Mouse (Mus musculus) midbrain, embryonic 15.5 days (tissue): ENCODE measurements around the gene Anxa2. TPM values are rescaled to one million over a fixed set of nuclear protein-coding genes. Genes with fewer than 3 reads are reported as not detected.

Experiments used
- ATAC-seq: fragments of 200-750 bp; cut with Nextera tagmentation; replicated peaks from 2 replicates; pipeline ENCODE4 v1.8.0; 2017; ENCODE audit warnings: moderate TSS enrichment
- H3K27ac ChIP-seq: fragments of 300-500 bp; sonication (generic); 2 replicates; pipeline ENCODE4 v1.5.1; 2015; ENCODE audit warnings: mild to moderate bottlenecking, inconsistent platforms
- H3K27me3 ChIP-seq: fragments of 300-500 bp; sonication (generic); replicated peaks from 2 replicates; pipeline ENCODE4 v1.6.1; 2015; ENCODE audit warnings: inconsistent platforms
- H3K36me3 ChIP-seq: fragments of 300-500 bp; sonication (generic); replicated peaks from 2 replicates; pipeline ENCODE4 v1.6.1; 2015; ENCODE audit warnings: inconsistent platforms
- H3K4me1 ChIP-seq: fragments of 300-500 bp; sonication (generic); 2 replicates; pipeline ENCODE4 v1.6.1; 2015; ENCODE audit warnings: inconsistent platforms
- H3K4me2 ChIP-seq: fragments of 300-500 bp; sonication (generic); 2 replicates; pipeline ENCODE4 v1.6.1; 2015; ENCODE audit warnings: inconsistent platforms, mild to moderate bottlenecking, moderate library complexity
- H3K4me3 ChIP-seq: fragments of 300-500 bp; sonication (generic); 2 replicates; pipeline ENCODE4 v1.5.1; 2015; ENCODE audit warnings: mild to moderate bottlenecking, inconsistent platforms
- H3K9ac ChIP-seq: fragments of 300-500 bp; sonication (generic); 2 replicates; pipeline ENCODE4 v1.6.1; 2015; ENCODE audit warnings: mild to moderate bottlenecking, inconsistent platforms
- H3K9me3 ChIP-seq: fragments of 300-500 bp; sonication (generic); 2 replicates; pipeline ENCODE4 v1.6.1; 2016; ENCODE audit warnings: inconsistent platforms
- WGBS: fragments of 180-500 bp; shearing (Covaris S2); methylation state at CpG from one replicate; pipeline ENCODE4 v1.1.7; 2015; ENCODE audit warnings: mixed read lengths; 5-methylcytosine and 5-hydroxymethylcytosine counted together
- polyA plus RNA-seq: library from polyadenylated mRNA; unstranded; fragments of >200 nt; fragmentation: Nextera tagmentation; extraction: Ambion mirVana; gene quantifications from 2 replicates; pipeline ENCODE4 v1.2.1, GENCODE M21; 2015

The Anxa2 gene
- polyA plus RNA-seq, 1 experiment from 2014 or later, result 123 TPM

- Histone ChIP-seq H3K4me3 (no peak overlapping the region), H3K9me3 (no peaks in the 10 kb centered on the region), H3K9ac (no peak overlapping the region), H3K4me2 (peak overlapping the region; percentile 21), H3K27me3 (no peaks in the 10 kb centered on the region; the same call in 1 of the 2 replicates), H3K27ac (no peak overlapping the region), H3K4me1 (peaks cover 11% of the 10 kb centered on the region), H3K36me3 (no peaks in the 10 kb centered on the region)
- WGBS, result 22% methylated on average over 8 of the region's 8 CpGs
- 0 out of 2 replicates have a peak, but pooled peaks have one; percentile 17 for ATAC-seq
Observed at GRCm38 (mm10) chr9:69488510-69488909, 35.1 kb downstream of the Anxa2 start.

DNA sequence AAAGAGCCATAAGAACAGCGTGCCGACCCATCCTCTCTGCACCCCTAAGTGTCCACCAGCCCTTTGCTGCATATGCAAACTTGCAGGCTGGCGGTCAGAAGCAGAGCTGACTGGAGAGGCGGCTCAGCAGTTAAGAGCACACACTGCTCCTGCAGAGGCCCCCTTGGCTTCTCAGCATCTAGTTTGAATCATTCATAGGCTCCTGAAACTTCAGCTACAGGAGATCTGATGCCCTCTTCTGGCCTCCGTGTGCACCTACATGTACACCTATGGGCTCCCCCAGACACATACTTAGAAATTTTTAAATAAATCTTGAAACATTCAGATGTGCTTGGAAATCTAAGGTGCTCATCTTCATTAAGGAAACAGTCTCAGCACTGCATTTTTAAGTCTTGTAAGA is 35.6 kb downstream of the Anxa2 start:
- peak; percentile 33; the same call in 1 of the 2 replicates for ATAC-seq

GRCm38 (mm10) chr9:69492809-69493208 is 39.4 kb downstream of the Anxa2 start:
- over 99% methylated on average over 6 of the region's 6 CpGs for WGBS
- no peaks in the 10 kb centered on the region for H3K27me3 ChIP-seq
- no peak overlapping the region for H3K4me2 ChIP-seq
- H3K9me3 ChIP-seq, result no peaks in the 10 kb centered on the region
- H3K27ac ChIP-seq, result no peak overlapping the region
- H3K9ac ChIP-seq, result no peak overlapping the region
- no peaks in the 10 kb centered on the region for H3K36me3 ChIP-seq
- H3K4me3 ChIP-seq, result no peak overlapping the region
- H3K4me1 ChIP-seq, result peaks cover 7% of the 10 kb centered on the region
- no peak for ATAC-seq

More for the DNA sequence above, 35.6 kb downstream of the Anxa2 start:
- Histone ChIP-seq H3K36me3 (no peaks in the 10 kb centered on the region), H3K9me3 (no peaks in the 10 kb centered on the region), H3K27ac (no peak overlapping the region), H3K4me1 (peaks cover 8% of the 10 kb centered on the region), H3K9ac (no peak overlapping the region), H3K4me2 (peak overlapping the region; percentile 21), H3K4me3 (no peak overlapping the region), H3K27me3 (no peaks in the 10 kb centered on the region; the same call in 1 of the 2 replicates)
- 8% methylated on average over 5 of the region's 5 CpGs for WGBS

DNA sequence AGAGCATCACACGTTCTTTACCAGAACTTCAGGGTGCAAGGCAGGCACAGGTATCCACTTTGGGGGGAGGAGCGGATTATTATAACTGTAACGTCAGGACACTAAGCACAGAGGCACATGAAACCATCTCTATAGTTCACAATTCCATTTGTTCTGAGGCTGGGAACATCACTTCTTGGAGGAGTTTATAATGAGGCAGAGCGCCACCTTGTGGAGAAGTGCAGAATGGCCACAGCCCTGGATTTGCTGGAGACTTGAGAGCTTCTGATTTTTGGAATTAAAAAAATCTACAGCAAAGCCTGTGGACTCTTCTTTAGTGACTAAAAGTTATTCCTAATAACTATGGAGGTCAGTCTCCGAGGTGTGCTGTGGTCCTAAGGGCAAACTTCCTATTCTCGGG is 49.1 kb downstream of the Anxa2 start:
- H3K4me2 ChIP-seq, result no peak overlapping the region
- 0 out of 2 replicates have a peak, but pooled peaks cover 4% of the 10 kb centered on the region for H3K27me3 ChIP-seq
- H3K36me3 ChIP-seq, result no peaks in the 10 kb centered on the region
- H3K9me3 ChIP-seq, result no peaks in the 10 kb centered on the region
- no peak for ATAC-seq
- no peak overlapping the region for H3K27ac ChIP-seq
- 30% methylated on average over 6 of the region's 6 CpGs for WGBS
- no peak overlapping the region for H3K4me3 ChIP-seq
- H3K9ac ChIP-seq, result no peak overlapping the region
- peaks cover 13% of the 10 kb centered on the region for H3K4me1 ChIP-seq

- no peak for ATAC-seq
- Histone ChIP-seq H3K9ac (no peak overlapping the region), H3K4me1 (peaks cover 18% of the 10 kb centered on the region), H3K4me3 (no peak overlapping the region), H3K9me3 (no peaks in the 10 kb centered on the region), H3K27ac (no peak overlapping the region), H3K36me3 (no peaks in the 10 kb centered on the region), H3K27me3 (0 out of 2 replicates have a peak, but pooled peaks cover 4% of the 10 kb centered on the region), H3K4me2 (no peak overlapping the region)
- WGBS, result 14% methylated on average over 7 of the region's 7 CpGs
Observed at GRCm38 (mm10) chr9:69505611-69506010, 52.2 kb downstream of the Anxa2 start.

DNA sequence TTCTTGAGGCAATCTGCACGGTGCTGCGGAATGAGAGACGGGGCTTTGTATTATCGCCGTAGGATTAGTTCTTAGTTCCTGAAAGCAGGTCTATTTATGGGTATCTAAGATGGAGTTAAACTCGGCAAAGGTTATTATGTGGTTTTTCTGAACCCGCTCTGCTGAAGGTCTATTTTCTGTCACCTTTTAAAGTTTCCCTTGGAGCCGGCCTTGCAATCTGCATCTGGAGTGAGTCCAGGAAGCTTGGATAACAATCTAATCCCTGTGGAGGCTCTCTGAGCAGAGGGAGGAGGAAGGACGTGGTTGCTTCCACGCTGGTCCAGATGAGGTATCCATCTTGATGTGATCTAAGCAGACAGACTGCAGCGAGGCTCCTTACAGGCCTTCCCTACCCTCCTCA is 53.8 kb downstream of the Anxa2 start:
- Histone ChIP-seq H3K27ac (no peak overlapping the region), H3K4me2 (peak overlapping the region; percentile 25), H3K9ac (no peak overlapping the region), H3K9me3 (no peaks in the 10 kb centered on the region), H3K4me3 (no peak overlapping the region), H3K36me3 (no peaks in the 10 kb centered on the region), H3K4me1 (peaks cover 22% of the 10 kb centered on the region), H3K27me3 (0 out of 2 replicates have a peak, but pooled peaks cover 6% of the 10 kb centered on the region)
- 19% methylated on average over 11 of the region's 11 CpGs for WGBS
- no peak for ATAC-seq

DNA sequence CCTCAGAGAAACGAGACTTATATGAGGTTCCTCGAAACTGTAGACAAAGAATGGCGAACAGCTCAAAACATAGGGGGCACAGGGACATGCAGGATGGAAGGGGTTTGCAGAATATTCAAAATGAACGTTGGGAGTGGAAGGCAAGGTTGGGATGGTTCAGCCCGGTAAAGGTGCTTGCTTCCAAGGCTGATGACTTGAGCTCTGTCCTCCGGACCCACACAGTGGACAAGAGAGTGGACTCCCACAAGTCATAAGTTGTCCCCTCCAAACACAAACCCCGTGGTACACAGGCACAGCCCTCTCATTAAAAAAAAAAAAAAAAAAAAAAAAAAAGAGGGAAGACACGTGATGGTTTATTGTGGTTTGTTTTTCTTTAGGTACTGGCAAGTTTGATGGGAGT is 54.6 kb downstream of the Anxa2 start:
- ATAC-seq, result no peak
- Histone ChIP-seq H3K4me2 (no peak overlapping the region), H3K36me3 (no peaks in the 10 kb centered on the region), H3K27ac (no peak overlapping the region), H3K9ac (no peak overlapping the region), H3K4me1 (peaks cover 24% of the 10 kb centered on the region), H3K27me3 (0 out of 2 replicates have a peak, but pooled peaks cover 6% of the 10 kb centered on the region), H3K4me3 (no peak overlapping the region), H3K9me3 (no peaks in the 10 kb centered on the region)
- WGBS, result 74% methylated on average over 8 of the region's 8 CpGs

DNA sequence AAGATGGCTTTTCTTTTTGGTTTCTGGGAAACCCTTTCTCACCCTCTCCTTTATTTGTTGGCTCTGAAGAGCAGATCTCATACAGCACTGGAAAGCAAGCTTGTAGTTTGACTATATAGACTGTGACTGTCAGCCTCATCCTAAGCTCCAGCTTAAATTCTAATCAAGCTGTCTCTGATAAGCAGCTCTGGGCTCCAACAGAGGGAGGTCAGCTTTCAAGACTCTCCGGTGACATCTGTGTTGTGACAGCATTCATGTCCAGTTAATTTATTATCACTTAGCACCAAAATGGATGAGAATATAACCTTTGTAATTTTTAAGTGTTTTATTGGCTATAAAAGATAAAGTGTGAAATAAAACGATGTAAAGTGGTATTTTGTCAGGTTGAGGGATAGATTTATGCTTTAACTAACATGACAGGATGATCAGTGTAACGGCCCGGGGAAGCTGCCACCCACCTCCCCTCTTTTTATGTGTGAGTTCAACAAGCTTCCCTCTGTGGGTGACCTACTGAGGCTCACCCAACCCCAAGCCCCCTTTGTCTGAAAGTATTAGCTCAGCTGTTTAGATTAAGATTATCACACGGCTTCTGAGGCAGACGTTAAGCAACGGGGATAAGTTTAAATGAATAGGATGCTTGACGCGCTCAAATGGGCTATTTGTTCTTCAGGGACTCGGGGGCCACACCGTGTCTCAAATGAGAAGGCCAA is 58.6 kb downstream of the Anxa2 start:
- 14% methylated on average over 11 of the region's 11 CpGs for WGBS
- 0 out of 2 replicates have a peak, but pooled peaks cover 2% of the 10 kb centered on the region for H3K27me3 ChIP-seq

DNA sequence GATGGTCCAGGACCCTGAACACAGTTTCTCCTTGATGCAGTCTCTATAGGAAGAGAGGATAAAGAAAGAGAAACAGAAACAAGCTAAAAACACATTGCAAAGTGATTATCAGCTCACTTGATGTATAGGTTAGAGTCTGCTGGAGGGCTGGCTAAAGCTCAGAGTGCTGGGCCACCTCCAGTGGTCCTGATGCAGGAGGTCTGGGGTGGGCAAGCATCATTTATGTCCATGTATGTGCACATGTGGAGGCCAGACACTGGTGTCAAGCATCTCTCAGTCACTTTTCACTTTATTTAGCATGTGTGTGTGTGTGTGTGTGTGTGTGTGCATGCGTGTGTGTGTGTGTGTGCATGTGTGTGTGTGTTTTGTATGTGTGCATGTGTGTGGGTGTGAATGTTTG is 59.3 kb downstream of the Anxa2 start:
- ATAC-seq, result no peak
- H3K9ac ChIP-seq, result no peak overlapping the region
- no peak overlapping the region for H3K4me3 ChIP-seq

More for the DNA sequence above, 58.6 kb downstream of the Anxa2 start:
- Histone ChIP-seq H3K4me1 (peaks cover 16% of the 10 kb centered on the region), H3K27ac (no peak overlapping the region), H3K4me3 (no peak overlapping the region), H3K4me2 (no peak overlapping the region), H3K9ac (no peak overlapping the region), H3K36me3 (no peaks in the 10 kb centered on the region), H3K9me3 (no peaks in the 10 kb centered on the region)
- no peak for ATAC-seq

DNA sequence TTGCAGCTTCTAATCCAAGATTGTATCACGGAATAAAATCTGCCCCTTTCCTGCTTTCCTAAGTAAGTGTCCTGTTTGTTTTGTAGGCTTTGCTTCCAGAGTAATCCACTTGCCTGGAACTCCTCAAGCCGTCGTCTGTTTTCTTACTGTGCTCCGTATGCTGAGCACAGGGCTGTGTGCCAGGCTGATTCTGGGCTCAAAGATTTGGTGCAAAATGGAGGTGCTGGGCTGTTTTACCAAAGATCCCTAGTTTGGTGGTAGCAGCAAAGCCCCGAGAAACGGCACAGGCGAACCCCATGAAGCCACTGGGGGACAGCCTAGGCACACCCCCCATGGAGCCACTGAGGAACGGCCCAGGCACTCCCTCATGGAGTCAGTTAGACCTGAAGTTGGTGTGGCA is 60.8 kb downstream of the Anxa2 start:
- WGBS, result 70% methylated on average over 8 of the region's 8 CpGs
- Histone ChIP-seq H3K4me1 (peaks cover 14% of the 10 kb centered on the region), H3K27ac (no peak overlapping the region), H3K4me2 (no peak overlapping the region), H3K27me3 (0 out of 2 replicates have a peak, but pooled peaks cover 2% of the 10 kb centered on the region), H3K4me3 (no peak overlapping the region), H3K9ac (no peak overlapping the region), H3K36me3 (no peaks in the 10 kb centered on the region), H3K9me3 (no peaks in the 10 kb centered on the region)
- ATAC-seq, result no peak

More for the DNA sequence above, 59.3 kb downstream of the Anxa2 start:
- Histone ChIP-seq H3K27ac (no peak overlapping the region), H3K27me3 (0 out of 2 replicates have a peak, but pooled peaks cover 2% of the 10 kb centered on the region), H3K4me2 (no peak overlapping the region), H3K9me3 (no peaks in the 10 kb centered on the region), H3K4me1 (peaks cover 16% of the 10 kb centered on the region), H3K36me3 (no peaks in the 10 kb centered on the region)
- WGBS, result 86% methylated on average over 1 of the region's 1 CpGs

GRCm38 (mm10) chr9:69515416-69515815 is 62.0 kb downstream of the Anxa2 start:
- no peak overlapping the region for H3K9ac ChIP-seq
- H3K27ac ChIP-seq, result no peak overlapping the region
- ATAC-seq, result no peak
- 85% methylated on average over 7 of the region's 7 CpGs for WGBS
- no peaks in the 10 kb centered on the region for H3K36me3 ChIP-seq
- no peak overlapping the region for H3K4me3 ChIP-seq
- H3K4me1 ChIP-seq, result peaks cover 14% of the 10 kb centered on the region
- no peaks in the 10 kb centered on the region for H3K9me3 ChIP-seq
- 0 out of 2 replicates have a peak, but pooled peaks cover 2% of the 10 kb centered on the region for H3K27me3 ChIP-seq
- no peak overlapping the region for H3K4me2 ChIP-seq

- WGBS, result 43% methylated on average over 20 of the region's 20 CpGs
- no peaks in the 10 kb centered on the region for H3K36me3 ChIP-seq
- peaks cover 8% of the 10 kb centered on the region for H3K4me1 ChIP-seq
- H3K9me3 ChIP-seq, result no peaks in the 10 kb centered on the region
- H3K4me2 ChIP-seq, result peak overlapping the region; percentile 19; the same call in 1 of the 2 replicates
- peak overlapping the region; percentile 51; the same call in 1 of the 2 replicates for H3K27ac ChIP-seq
- peak; percentile 81 for ATAC-seq
- no peak overlapping the region for H3K4me3 ChIP-seq
- H3K27me3 ChIP-seq, result no peaks in the 10 kb centered on the region
- H3K9ac ChIP-seq, result no peak overlapping the region
Observed at GRCm38 (mm10) chr9:69517387-69518035, 64.1 kb downstream of the Anxa2 start.
